Mouse (Mus musculus) embryonic fibroblast, embryonic 13.5 days (primary cell): Measurements from ENCODE around the gene Chpf.

Source experiments
- CTCF ChIP-seq: IDR thresholded peaks from 2 replicates; pipeline ENCODE4 v1.5.1; 2011; ENCODE audit warnings: mild to moderate bottlenecking, control low read depth, low read length, moderate library complexity, borderline replicate concordance; ENCODE audit not compliant: insufficient read depth
- POLR2A ChIP-seq: IDR thresholded peaks from 2 replicates; pipeline ENCODE4 v1.6.1; 2011; ENCODE audit warnings: low read depth, mild to moderate bottlenecking, control low read depth, low read length, moderate library complexity

- TF ChIP-seq POLR2A, result no peak
- TF ChIP-seq CTCF, result no peak
Measured at GRCm38 (mm10) chr1:75477966-75478290, 1.2 kb downstream of the Chpf start.
